In the genomic region with DNA sequence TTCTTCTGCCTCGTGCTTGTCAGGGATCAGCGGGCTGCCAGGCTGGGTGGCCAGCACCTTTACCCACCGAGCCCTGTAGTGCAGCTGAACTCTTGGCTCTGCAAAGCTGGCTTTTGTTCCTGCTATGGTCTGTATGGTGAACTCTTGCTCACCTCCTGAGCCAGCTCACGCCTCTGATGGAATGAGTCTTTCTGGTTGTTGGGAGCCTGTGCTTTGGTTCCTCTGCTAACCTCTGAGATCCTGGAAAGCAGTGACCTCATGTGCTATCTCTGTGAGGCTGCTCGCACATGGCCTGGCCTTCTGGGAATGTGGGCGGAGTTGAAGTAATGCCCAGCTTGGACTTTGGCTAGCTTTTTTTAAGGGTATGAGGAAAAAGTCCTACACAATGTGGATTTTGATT, we compare ENCODE assay signal across 10 mouse cellular contexts. TPM values are rescaled to one million over a fixed set of nuclear protein-coding genes. Genes with fewer than 3 reads are reported as not detected.
DNase-seq lines count a peak whose midpoint lies in the region; ATAC-seq and TF ChIP-seq lines count a peak whose summit lies in the region.
"Had no signal": no experiment of that assay in that cellular context is flagged by ENCODE, and none has a peak within 500 bp of the region (broad histone marks: within the 10 kb centered on the region; RNA-seq: fewer than 3 reads in every experiment).

No protein-coding gene starts in this region.

- no peak for TF ChIP-seq CTCF in left cerebral cortex, adult 2 months (IDR thresholded peaks at IDR 0.05)

- WGBS in heart, embryonic 12.5 days = 24% methylated on average over 6 of the region's 6 CpGs
- WGBS in stomach, embryonic 15.5 days = 43% methylated on average over 6 of the region's 6 CpGs
- WGBS in midbrain, embryonic 10.5 days = 77% methylated on average over 6 of the region's 6 CpGs

- H3K4me3 ChIP-seq in heart, embryonic 12.5 days = no peak overlapping the region
- H3K4me3 ChIP-seq in stomach, embryonic 15.5 days (replicated peaks) = no peak overlapping the region
- no peak overlapping the region for H3K4me3 ChIP-seq in midbrain, embryonic 10.5 days
- H3K4me3 ChIP-seq in left cerebral cortex, adult 2 months = no peak overlapping the region
- H3K4me3 ChIP-seq: erythroblast, embryonic 14.5 days had no signal

- peak; percentile 75 for ATAC-seq in heart, embryonic 12.5 days (ENCODE audit: insufficient number of reproducible peaks, low FRiP score)
- ATAC-seq in stomach, embryonic 15.5 days (ENCODE audit: insufficient read depth, low FRiP score, low read depth) = 0 out of 2 replicates have a peak, but pooled peaks have one; percentile 62

- H3K36me3 ChIP-seq in heart, embryonic 12.5 days = peaks cover 44% of the 10 kb centered on the region
- peaks cover 24% of the 10 kb centered on the region for H3K36me3 ChIP-seq in stomach, embryonic 15.5 days
- H3K36me3 ChIP-seq in midbrain, embryonic 10.5 days = peaks cover 87% of the 10 kb centered on the region

- intact Hi-C loops in left cerebral cortex, adult 2 months (cut with DNase I) = no loop called here
- intact Hi-C loops in left cerebral cortex, postnatal 14 days (cut with DNase I) = no loop called here

- H3K4me1 ChIP-seq in heart, embryonic 12.5 days (replicated peaks) = peaks cover 44% of the 10 kb centered on the region
- peaks cover 13% of the 10 kb centered on the region for H3K4me1 ChIP-seq in stomach, embryonic 15.5 days
- peaks cover 7% of the 10 kb centered on the region for H3K4me1 ChIP-seq in midbrain, embryonic 10.5 days

- H3K27me3 ChIP-seq in heart, embryonic 12.5 days (replicated peaks) = no peaks in the 10 kb centered on the region
- no peaks in the 10 kb centered on the region for H3K27me3 ChIP-seq in stomach, embryonic 15.5 days (replicated peaks)
- no peaks in the 10 kb centered on the region for H3K27me3 ChIP-seq in midbrain, embryonic 10.5 days (ENCODE audit: low read depth, poor library complexity, severe bottlenecking)

- DNase-seq in thymus, postnatal 4 days = peak; percentile 42
- no peak for DNase-seq in thymus, adult 18-20 months
- peak; percentile 79 to 91 for DNase-seq in kidney, postnatal 36 days
- no peak for DNase-seq in midbrain, embryonic 10.5 days (ENCODE audit: low spot score)
- no peak for DNase-seq in left cerebral cortex, adult 2 months (ENCODE audit: extremely low spot score in 1 of 2, low spot score in 2 of 2)
- DNase-seq in left cerebral cortex, postnatal 14 days (ENCODE audit: low spot score in 2 of 2) = no peak

- peak overlapping the region; percentile 84 for H3K27ac ChIP-seq in heart, embryonic 12.5 days (ENCODE audit: poor library complexity, severe bottlenecking)
- H3K27ac ChIP-seq in stomach, embryonic 15.5 days = peak overlapping the region; percentile 68
- no peak overlapping the region for H3K27ac ChIP-seq in midbrain, embryonic 10.5 days (replicated peaks)
- no peak overlapping the region for H3K27ac ChIP-seq in left cerebral cortex, adult 2 months

- H3K9ac ChIP-seq in heart, embryonic 12.5 days = 0 out of 2 replicates have a peak overlapping the region, but pooled peaks have one; percentile 37
- H3K9ac ChIP-seq in stomach, embryonic 15.5 days = no peak overlapping the region

- H3K4me2 ChIP-seq in heart, embryonic 12.5 days = 0 out of 2 replicates have a peak overlapping the region, but pooled peaks have one; percentile 6
- H3K4me2 ChIP-seq in stomach, embryonic 15.5 days = peak overlapping the region; percentile 3; the same call in 1 of the 2 replicates

- no peaks in the 10 kb centered on the region for H3K9me3 ChIP-seq in heart, embryonic 12.5 days (replicated peaks)
- H3K9me3 ChIP-seq in stomach, embryonic 15.5 days = no peaks in the 10 kb centered on the region
- H3K9me3 ChIP-seq in midbrain, embryonic 10.5 days (replicated peaks) = 0 out of 2 replicates have a peak, but pooled peaks cover 2% of the 10 kb centered on the region
- H3K9me3 ChIP-seq: G1E had no signal

RNA-seq across cellular contexts. Expression of a gene that starts 26.1 kb away (rescaled TPM):
- 19.5 and 22.8 TPM in 2 replicates for polyA plus RNA-seq in heart, embryonic 12.5 days (2016; fragmentation: Nextera tagmentation; extraction: Ambion mirVana)
- polyA plus RNA-seq in stomach, embryonic 15.5 days (2015; fragmentation: Nextera tagmentation; extraction: Ambion mirVana) = 15.7 and 17.3 TPM in 2 replicates
- polyA plus RNA-seq in midbrain, embryonic 10.5 days (2016; fragmentation: Nextera tagmentation; extraction: Ambion mirVana) = 19.0 and 21.6 TPM in 2 replicates
- total RNA-seq in left cerebral cortex, adult 2 months (2021) = 10 to 100 TPM; 52.2 to 53.3 TPM
- total RNA-seq in left cerebral cortex, postnatal 14 days (2021) = 10 to 100 TPM; 40.7 to 43.6 TPM

Comparison
In these comparisons a context has a peak if more than half of its experiments do, and no peak if none do; other contexts are left out.
1. DNase-seq: peak in thymus, postnatal 4 days (single experiment) and kidney, postnatal 36 days (2 of 2); none in thymus, adult 18-20 months (0 of 2), midbrain, embryonic 10.5 days (single experiment), left cerebral cortex, adult 2 months (0 of 2) and left cerebral cortex, postnatal 14 days (0 of 2).
2. H3K27ac ChIP-seq: peak in heart, embryonic 12.5 days (single experiment) and stomach, embryonic 15.5 days (single experiment); none in midbrain, embryonic 10.5 days (single experiment) and left cerebral cortex, adult 2 months (single experiment).